Mouse (Mus musculus): Measurements from ENCODE around the gene Ccdc65. TPM values are rescaled to one million over a fixed set of nuclear protein-coding genes. Genes with fewer than 3 reads are reported as not detected.
A peak's percentile ranks its signal among the peaks of the same experiment; 100 is the strongest.

The Ccdc65 gene
- polyA plus RNA-seq, 1 experiment from 2014 or later = 5.3 TPM

DNA sequence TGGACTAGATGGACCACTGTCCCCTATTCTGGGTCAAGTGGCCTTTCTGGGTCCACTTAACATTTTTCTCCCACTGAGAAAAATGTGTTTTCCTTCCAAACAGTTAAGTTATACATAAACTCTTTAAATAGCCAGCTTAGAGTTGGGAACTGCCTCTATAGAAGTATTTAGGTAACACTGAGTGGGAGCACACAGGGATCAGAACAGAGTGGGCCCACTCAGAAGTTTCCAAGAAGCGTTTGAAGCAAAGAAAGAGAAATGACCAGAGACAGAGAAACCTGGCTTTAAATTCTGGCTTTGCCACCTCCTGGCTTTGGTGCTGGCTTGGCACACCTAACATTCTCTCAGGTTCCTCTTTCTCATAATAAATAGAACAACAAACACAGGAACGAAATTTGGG, 18.3 kb upstream of the Ccdc65 start:
- 60% methylated on average over 2 of the region's 2 CpGs for WGBS
- Histone ChIP-seq H3K4me1 (replicated peaks; ENCODE audit: control insufficient read depth, insufficient read depth, low read length) (peaks cover 10% of the 10 kb centered on the region), H3K27me3 (ENCODE audit: control insufficient read depth, insufficient read depth, low read depth, low read length) (no peaks in the 10 kb centered on the region), H3K4me2 (ENCODE audit: low read depth, low read length) (no peak overlapping the region), H3K36me3 (ENCODE audit: control insufficient read depth, insufficient read depth, low read length) (no peaks in the 10 kb centered on the region), H3K4me3 (ENCODE audit: low read length) (no peak overlapping the region), H3K9me3 (ENCODE audit: control insufficient read depth, low read length) (no peaks in the 10 kb centered on the region), H3K9ac (ENCODE audit: low read length) (no peak overlapping the region), H3K27ac (ENCODE audit: low read length) (no peak overlapping the region)
- ATAC-seq (ENCODE audit: low read depth) = no peak

DNA sequence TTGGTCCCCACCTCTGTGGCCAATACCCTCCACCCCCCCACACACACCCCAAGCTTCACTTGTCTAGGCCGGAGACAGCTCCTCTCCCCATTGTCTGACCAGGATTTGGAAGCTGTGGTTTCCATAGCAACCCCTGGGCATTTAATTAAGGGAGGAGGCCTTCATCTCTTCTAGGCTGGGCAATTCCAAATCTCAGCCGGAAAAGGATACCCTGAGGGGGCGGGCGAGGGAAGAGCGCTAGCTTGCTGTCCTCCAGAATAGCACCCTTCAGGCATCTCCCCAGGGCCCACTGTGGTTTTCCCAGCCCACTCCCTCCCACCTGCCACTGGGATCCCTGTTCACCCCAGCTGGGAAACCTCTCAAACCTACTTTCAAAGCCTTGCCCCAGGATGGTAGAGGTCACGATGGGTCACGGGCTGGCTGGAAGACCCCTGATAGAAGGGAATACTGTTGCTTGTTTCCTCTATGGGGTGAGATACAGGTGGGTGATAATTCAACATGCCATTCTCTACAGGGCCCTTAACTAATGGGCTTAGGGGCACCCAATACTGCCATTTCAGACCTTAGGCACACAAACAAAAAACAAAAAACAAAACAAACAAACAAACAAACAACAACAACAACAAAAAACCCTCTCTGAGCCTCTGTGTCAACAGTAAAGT, 16.4 kb upstream of the Ccdc65 start:
- WGBS = 59% methylated on average over 7 of the region's 7 CpGs
- no peak overlapping the region for H3K4me3 ChIP-seq (ENCODE audit: low read length)
- no peaks in the 10 kb centered on the region for H3K36me3 ChIP-seq (ENCODE audit: control insufficient read depth, insufficient read depth, low read length)
- no peak overlapping the region for H3K27ac ChIP-seq (ENCODE audit: low read length)
- peaks cover 10% of the 10 kb centered on the region for H3K4me1 ChIP-seq (replicated peaks; ENCODE audit: control insufficient read depth, insufficient read depth, low read length)
- H3K27me3 ChIP-seq (ENCODE audit: control insufficient read depth, insufficient read depth, low read depth, low read length) = no peaks in the 10 kb centered on the region
- H3K4me2 ChIP-seq (ENCODE audit: low read depth, low read length) = no peak overlapping the region
- H3K9me3 ChIP-seq (ENCODE audit: control insufficient read depth, low read length) = no peaks in the 10 kb centered on the region
- no peak for ATAC-seq (ENCODE audit: low read depth)
- H3K9ac ChIP-seq (ENCODE audit: low read length) = no peak overlapping the region

DNA sequence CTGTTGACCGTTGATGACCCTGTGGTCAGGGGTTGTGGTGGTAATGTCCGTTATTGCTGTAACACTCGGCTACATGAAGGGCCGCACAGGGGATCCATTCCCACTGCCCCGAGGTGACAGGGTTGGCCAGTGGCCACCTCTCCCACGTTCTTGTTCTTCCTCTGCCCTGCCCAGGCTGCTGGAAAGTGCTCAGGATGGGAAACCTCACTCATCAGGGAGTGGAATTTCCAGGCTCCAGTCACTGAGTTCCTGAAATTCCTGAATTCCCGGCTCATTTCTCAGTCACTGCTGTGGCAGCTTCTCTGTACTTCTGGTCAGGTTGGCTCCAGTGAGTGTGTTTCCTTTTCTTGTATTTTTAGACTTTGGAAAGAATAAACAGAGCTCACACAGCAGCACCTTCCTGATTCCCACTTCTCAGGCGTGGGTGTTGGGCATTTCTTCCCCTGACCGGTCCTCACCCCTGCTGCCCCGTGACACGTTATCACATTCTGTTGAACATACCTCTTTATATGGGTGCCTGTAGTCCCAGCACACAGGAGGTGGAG, 15.8 kb upstream of the Ccdc65 start:
- Histone ChIP-seq H3K4me1 (replicated peaks; ENCODE audit: control insufficient read depth, insufficient read depth, low read length) (peaks cover 10% of the 10 kb centered on the region), H3K36me3 (ENCODE audit: control insufficient read depth, insufficient read depth, low read length) (no peaks in the 10 kb centered on the region), H3K27me3 (ENCODE audit: control insufficient read depth, insufficient read depth, low read depth, low read length) (no peaks in the 10 kb centered on the region), H3K9ac (ENCODE audit: low read length) (no peak overlapping the region), H3K9me3 (ENCODE audit: control insufficient read depth, low read length) (no peaks in the 10 kb centered on the region), H3K27ac (ENCODE audit: low read length) (no peak overlapping the region), H3K4me2 (ENCODE audit: low read depth, low read length) (no peak overlapping the region), H3K4me3 (ENCODE audit: low read length) (no peak overlapping the region)
- WGBS = 12% methylated on average over 11 of the region's 11 CpGs
- peak; percentile 74 for ATAC-seq (ENCODE audit: low read depth)

- Histone ChIP-seq H3K9me3 (ENCODE audit: control insufficient read depth, low read length) (no peaks in the 10 kb centered on the region), H3K9ac (ENCODE audit: low read length) (no peak overlapping the region), H3K4me2 (ENCODE audit: low read depth, low read length) (no peak overlapping the region), H3K27me3 (ENCODE audit: control insufficient read depth, insufficient read depth, low read depth, low read length) (peaks cover 12% of the 10 kb centered on the region), H3K27ac (ENCODE audit: low read length) (no peak overlapping the region), H3K36me3 (ENCODE audit: control insufficient read depth, insufficient read depth, low read length) (no peaks in the 10 kb centered on the region), H3K4me3 (ENCODE audit: low read length) (no peak overlapping the region), H3K4me1 (replicated peaks; ENCODE audit: control insufficient read depth, insufficient read depth, low read length) (peaks cover 14% of the 10 kb centered on the region)
- ATAC-seq (ENCODE audit: low read depth) = no peak
- 39% methylated on average over 9 of the region's 9 CpGs for WGBS
These were observed 12.3 kb upstream of the Ccdc65 start for GRCm38 (mm10) chr15:98695726-98696125.

DNA sequence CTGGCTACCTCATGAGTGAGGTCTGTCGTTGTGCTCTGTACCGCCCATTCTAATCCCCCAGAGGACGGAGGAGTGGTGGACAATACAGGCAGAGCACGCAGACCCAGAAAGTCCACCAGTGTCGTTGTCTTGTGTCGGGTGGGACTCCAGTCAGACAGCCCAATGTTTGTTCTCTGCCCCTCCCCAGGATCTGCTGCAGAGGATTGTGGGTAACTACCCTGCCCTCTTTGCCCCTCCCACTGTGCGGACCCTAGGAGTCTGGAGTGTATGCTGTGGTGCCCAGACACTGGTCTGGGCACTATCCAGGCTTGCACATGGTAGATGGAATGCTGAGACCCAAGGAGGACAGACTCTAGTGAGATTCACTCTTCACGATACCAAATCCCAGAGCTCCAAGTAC, 11.8 kb upstream of the Ccdc65 start:
- H3K9me3 ChIP-seq (ENCODE audit: control insufficient read depth, low read length) = no peaks in the 10 kb centered on the region
- ATAC-seq (ENCODE audit: low read depth) = no peak
- H3K4me3 ChIP-seq (ENCODE audit: low read length) = no peak overlapping the region
- H3K4me1 ChIP-seq (replicated peaks; ENCODE audit: control insufficient read depth, insufficient read depth, low read length) = peaks cover 14% of the 10 kb centered on the region
- no peak overlapping the region for H3K9ac ChIP-seq (ENCODE audit: low read length)
- WGBS = 49% methylated on average over 8 of the region's 8 CpGs
- no peak overlapping the region for H3K4me2 ChIP-seq (ENCODE audit: low read depth, low read length)
- H3K27ac ChIP-seq (ENCODE audit: low read length) = no peak overlapping the region
- H3K27me3 ChIP-seq (ENCODE audit: control insufficient read depth, insufficient read depth, low read depth, low read length) = peaks cover 16% of the 10 kb centered on the region
- H3K36me3 ChIP-seq (ENCODE audit: control insufficient read depth, insufficient read depth, low read length) = no peaks in the 10 kb centered on the region

- peaks cover 31% of the 10 kb centered on the region for H3K27me3 ChIP-seq (ENCODE audit: control insufficient read depth, insufficient read depth, low read depth, low read length)
- H3K27ac ChIP-seq (ENCODE audit: low read length) = no peak overlapping the region
- WGBS = 4% methylated on average over 40 of the region's 40 CpGs
- H3K4me3 ChIP-seq (ENCODE audit: low read length) = peak overlapping the region; percentile 36
- peak overlapping the region; percentile 58 for H3K4me2 ChIP-seq (ENCODE audit: low read depth, low read length)
- no peaks in the 10 kb centered on the region for H3K36me3 ChIP-seq (ENCODE audit: control insufficient read depth, insufficient read depth, low read length)
- ATAC-seq (ENCODE audit: low read depth) = peak; percentile 89
- H3K9me3 ChIP-seq (ENCODE audit: control insufficient read depth, low read length) = no peaks in the 10 kb centered on the region
- no peak overlapping the region; the same call in 1 of the 2 replicates for H3K9ac ChIP-seq (ENCODE audit: low read length)
- peaks cover 4% of the 10 kb centered on the region for H3K4me1 ChIP-seq (replicated peaks; ENCODE audit: control insufficient read depth, insufficient read depth, low read length)
These were observed 8.6 kb upstream of the Ccdc65 start for GRCm38 (mm10) chr15:98699190-98700105.

- Histone ChIP-seq H3K9ac (ENCODE audit: low read length) (no peak overlapping the region), H3K36me3 (ENCODE audit: control insufficient read depth, insufficient read depth, low read length) (no peaks in the 10 kb centered on the region), H3K9me3 (ENCODE audit: control insufficient read depth, low read length) (no peaks in the 10 kb centered on the region), H3K27ac (ENCODE audit: low read length) (no peak overlapping the region), H3K4me2 (ENCODE audit: low read depth, low read length) (no peak overlapping the region), H3K4me1 (replicated peaks; ENCODE audit: control insufficient read depth, insufficient read depth, low read length) (peaks cover 4% of the 10 kb centered on the region), H3K27me3 (ENCODE audit: control insufficient read depth, insufficient read depth, low read depth, low read length) (peaks cover 35% of the 10 kb centered on the region), H3K4me3 (ENCODE audit: low read length) (no peak overlapping the region)
- 53% methylated on average over 9 of the region's 9 CpGs for WGBS
- no peak for ATAC-seq (ENCODE audit: low read depth)
These were observed 3.7 kb upstream of the Ccdc65 start for GRCm38 (mm10) chr15:98704312-98704711.

DNA sequence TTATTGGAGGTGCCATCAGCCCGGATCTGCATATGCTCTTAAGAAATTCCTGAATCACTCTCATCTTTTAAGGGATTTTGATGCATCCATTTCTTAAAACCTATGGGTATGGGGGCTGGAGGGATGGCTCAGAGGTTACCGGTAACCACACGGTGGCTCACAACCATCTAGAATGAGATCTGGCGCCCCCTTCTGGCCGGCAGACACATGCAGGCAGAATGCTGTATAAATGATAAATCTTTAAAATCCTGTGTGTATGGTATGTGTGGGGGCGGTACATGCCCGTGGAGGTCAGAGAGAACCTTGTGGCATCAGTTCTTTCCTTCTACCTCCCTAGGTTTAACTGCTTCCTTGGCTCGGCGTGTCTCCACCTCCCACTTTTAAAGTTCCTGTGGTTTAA, 2.4 kb downstream of the Ccdc65 start:
- Histone ChIP-seq H3K4me1 (replicated peaks; ENCODE audit: control insufficient read depth, insufficient read depth, low read length) (no peaks in the 10 kb centered on the region; the same call in 1 of the 2 replicates), H3K4me2 (ENCODE audit: low read depth, low read length) (no peak overlapping the region), H3K27ac (ENCODE audit: low read length) (no peak overlapping the region), H3K27me3 (ENCODE audit: control insufficient read depth, insufficient read depth, low read depth, low read length) (peaks cover 2% of the 10 kb centered on the region; the same call in 1 of the 2 replicates), H3K9ac (ENCODE audit: low read length) (no peak overlapping the region), H3K4me3 (ENCODE audit: low read length) (no peak overlapping the region), H3K9me3 (ENCODE audit: control insufficient read depth, low read length) (no peaks in the 10 kb centered on the region), H3K36me3 (ENCODE audit: control insufficient read depth, insufficient read depth, low read length) (no peaks in the 10 kb centered on the region)
- whole genome bisulfite sequencing = 12% methylated on average over 9 of the region's 9 CpGs
- no peak for ATAC-seq (ENCODE audit: low read depth)

DNA sequence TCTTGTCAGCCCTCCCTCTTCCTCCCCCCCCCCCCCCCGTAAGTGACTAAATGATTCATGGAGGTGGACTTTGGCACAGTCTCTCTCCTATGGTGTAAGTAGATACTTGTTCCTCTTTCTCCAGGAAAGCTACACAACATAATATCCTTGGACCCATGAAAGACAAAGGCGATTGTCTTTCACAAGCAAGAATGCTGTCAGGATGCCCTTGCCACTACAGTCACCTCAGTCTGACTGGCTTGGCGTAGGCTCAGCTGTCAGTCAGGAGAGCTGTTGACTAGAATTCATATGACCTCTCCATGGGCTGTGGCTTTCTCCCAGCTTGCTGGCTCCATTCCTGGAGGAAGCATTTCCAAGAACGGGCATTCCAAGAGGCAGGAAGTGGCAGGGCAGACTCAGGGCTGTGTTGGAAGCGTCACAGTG, 6.2 kb downstream of the Ccdc65 start:
- no peak overlapping the region for H3K9ac ChIP-seq (ENCODE audit: low read length)
- H3K36me3 ChIP-seq (ENCODE audit: control insufficient read depth, insufficient read depth, low read length) = no peaks in the 10 kb centered on the region
- WGBS = 46% methylated on average over 5 of the region's 5 CpGs
- no peak overlapping the region for H3K27ac ChIP-seq (ENCODE audit: low read length)
- H3K4me1 ChIP-seq (replicated peaks; ENCODE audit: control insufficient read depth, insufficient read depth, low read length) = no peaks in the 10 kb centered on the region
- 0 out of 2 replicates have a peak, but pooled peaks have one; percentile 36 for ATAC-seq (ENCODE audit: low read depth)
- no peak overlapping the region for H3K4me3 ChIP-seq (ENCODE audit: low read length)
- no peak overlapping the region for H3K4me2 ChIP-seq (ENCODE audit: low read depth, low read length)
- H3K9me3 ChIP-seq (ENCODE audit: control insufficient read depth, low read length) = no peaks in the 10 kb centered on the region
- H3K27me3 ChIP-seq (ENCODE audit: control insufficient read depth, insufficient read depth, low read depth, low read length) = no peaks in the 10 kb centered on the region
